Mouse (Mus musculus) lung, postnatal 0 days (tissue): Measurements from ENCODE around the gene Tpra1. TPM values are rescaled to one million over a fixed set of nuclear protein-coding genes. Genes with fewer than 3 reads are reported as not detected.

ENCODE experiments used
- ATAC-seq: fragments of 200-750 bp; cut with Nextera tagmentation; 2 replicates; pipeline ENCODE4 v1.8.0; 2017; ENCODE audit warnings: moderate library complexity
- DNase-seq: peaks from one replicate; pipeline ENCODE4 v3.0.0-alpha.2; 2016; ENCODE audit warnings: low spot score
- H3K27ac ChIP-seq: fragments of 300-500 bp; sonication (generic); 2 replicates; pipeline ENCODE4 v1.5.1; 2014; ENCODE audit warnings: antibody characterized with exemption, mild to moderate bottlenecking, low read length, mixed read lengths
- H3K27me3 ChIP-seq: fragments of 300-500 bp; sonication (generic); replicated peaks from 2 replicates; pipeline ENCODE4 v1.6.1; 2014; ENCODE audit warnings: low read length, mixed read lengths; ENCODE audit not compliant: insufficient read depth
- H3K36me3 ChIP-seq: fragments of 300-500 bp; sonication (generic); 2 replicates; pipeline ENCODE4 v1.6.1; 2014; ENCODE audit warnings: low read length, mixed read lengths; ENCODE audit not compliant: insufficient read depth
- H3K4me1 ChIP-seq: fragments of 300-500 bp; sonication (generic); 2 replicates; pipeline ENCODE4 v1.6.1; 2014; ENCODE audit warnings: antibody characterized with exemption, low read depth, low read length, mixed read lengths; ENCODE audit not compliant: insufficient read depth
- H3K4me2 ChIP-seq: fragments of 300-500 bp; sonication (generic); replicated peaks from 2 replicates; pipeline ENCODE4 v1.6.1; 2014; ENCODE audit warnings: low read depth, mild to moderate bottlenecking, low read length, moderate library complexity, mixed read lengths
- H3K4me3 ChIP-seq: fragments of 300-500 bp; sonication (generic); 2 replicates; pipeline ENCODE4 v1.5.1; 2014; ENCODE audit warnings: low read depth, low read length
- H3K9ac ChIP-seq: fragments of 300-500 bp; sonication (generic); replicated peaks from 2 replicates; pipeline ENCODE4 v1.6.1; 2014; ENCODE audit warnings: low read depth, mild to moderate bottlenecking
- H3K9me3 ChIP-seq: fragments of 300-500 bp; sonication (generic); 2 replicates; pipeline ENCODE4 v1.6.1; 2016; ENCODE audit warnings: low read length, mixed read lengths
- CTCF ChIP-seq: IDR thresholded peaks from 2 replicates; pipeline ENCODE4 v1.5.1; 2016; ENCODE audit warnings: antibody characterized with exemption, mild to moderate bottlenecking
- EP300 ChIP-seq: IDR thresholded peaks from 2 replicates; pipeline ENCODE4 v1.6.1; 2016; ENCODE audit warnings: antibody characterized with exemption, mild to moderate bottlenecking, control low read depth
- WGBS: fragments of 180-500 bp; shearing (Covaris S2); extraction: QIAGEN DNeasy Blood & Tissue Kit; methylation state at CpG from one replicate; pipeline ENCODE4 v1.1.7; 2014; 5-methylcytosine and 5-hydroxymethylcytosine counted together
- polyA plus RNA-seq: library from polyadenylated mRNA; unstranded; fragments of >200 nt; fragmentation: Nextera tagmentation; extraction: Ambion mirVana; gene quantifications from 2 replicates; pipeline ENCODE4 v1.2.1, GENCODE M21; 2015

The Tpra1 gene
- polyA plus RNA-seq = 72.0 and 78.8 TPM in 2 replicates

DNA sequence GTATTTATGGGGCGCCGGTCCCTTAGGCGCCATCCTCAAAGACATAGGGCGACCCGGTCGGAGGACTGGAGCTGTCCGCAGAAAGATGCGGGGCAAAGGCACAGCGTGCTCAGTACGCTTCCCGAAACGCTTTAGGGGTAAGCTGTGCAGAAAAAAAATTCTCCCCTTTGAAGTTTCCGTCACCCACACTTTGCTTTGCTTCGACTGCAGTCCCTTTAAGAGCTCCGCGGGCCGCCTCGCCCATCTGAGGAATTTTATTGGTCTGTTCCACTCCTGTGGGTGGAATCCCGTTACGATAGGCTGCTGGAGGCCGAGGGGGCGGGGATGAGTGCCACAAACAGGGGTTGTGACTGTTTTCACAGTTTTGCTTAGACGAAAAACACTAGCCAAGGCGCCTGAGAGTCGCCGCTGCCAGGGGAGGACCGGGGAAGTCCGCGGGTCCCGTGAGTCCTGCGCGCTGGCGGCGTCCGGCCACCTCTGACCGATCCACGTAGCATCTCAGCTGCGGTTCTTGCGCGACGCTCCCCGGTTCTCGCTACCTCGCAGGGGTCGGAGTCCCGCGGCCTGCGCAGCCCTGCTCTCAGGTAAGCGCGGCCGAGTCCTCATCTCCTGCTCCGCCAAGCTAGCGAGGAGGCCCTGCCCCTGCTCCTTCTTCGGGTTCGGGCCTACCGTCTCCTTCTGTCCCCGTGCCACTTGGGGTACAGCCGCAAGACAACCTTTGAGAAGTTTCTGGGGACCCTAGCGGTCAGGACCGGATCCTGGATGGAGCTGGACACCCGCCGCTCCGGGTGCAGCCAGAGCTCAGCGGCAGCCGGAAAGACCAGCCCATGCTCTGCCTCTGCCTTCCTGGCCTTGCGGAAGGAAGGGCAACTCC lies at the start of gene Tpra1:
Gene Tpra1, plus strand, starts transcription at position 305 of the 874 bp plus-strand sequence.
- TF ChIP-seq EP300 (peak; percentile 28; the same call in 1 of the 2 replicates), CTCF (peak; percentile 52)
- Histone ChIP-seq H3K4me1 (peaks cover 32% of the 10 kb centered on the region), H3K36me3 (no peaks in the 10 kb centered on the region), H3K4me2 (peak within 1 kb of the TSS; percentile 97), H3K9ac (peak within 1 kb of the TSS; percentile 86), H3K4me3 (peak within 1 kb of the TSS; percentile 70), H3K9me3 (no peaks in the 10 kb centered on the region), H3K27ac (peak within 1 kb of the TSS; percentile 92), H3K27me3 (no peaks in the 10 kb centered on the region)
- WGBS = under 1% methylated on average over 66 of the region's 66 CpGs
- peak; percentile 90 for ATAC-seq
- peak; percentile 99 for DNase-seq

DNA sequence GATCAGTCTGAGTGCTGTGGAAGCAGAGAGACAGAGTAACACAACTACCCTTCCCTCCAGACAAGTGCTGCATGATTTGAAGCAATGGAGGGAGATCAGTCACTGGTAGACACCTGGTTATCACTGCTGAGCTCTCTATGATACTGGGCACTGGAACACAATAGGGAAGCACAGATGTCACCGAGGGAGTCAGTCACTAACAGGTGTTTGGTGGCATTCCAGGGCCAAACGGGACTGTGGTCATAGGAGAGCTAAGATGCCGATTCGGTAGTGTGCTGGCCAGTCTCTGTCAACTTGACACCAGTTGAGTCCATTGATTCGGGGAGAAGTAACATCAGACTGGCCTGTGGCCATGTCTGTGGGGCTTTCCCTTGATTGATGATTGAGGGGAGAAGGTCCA lies 47.5 kb upstream of the Tpra1 start:
- no peaks in the 10 kb centered on the region for H3K27me3 ChIP-seq
- no peak overlapping the region for H3K27ac ChIP-seq
- H3K4me3 ChIP-seq = no peak overlapping the region
- no peaks in the 10 kb centered on the region for H3K4me1 ChIP-seq
- no peaks in the 10 kb centered on the region for H3K9me3 ChIP-seq
- no peak overlapping the region for H3K4me2 ChIP-seq
- DNase-seq (no peak), ATAC-seq (no peak)
- TF ChIP-seq CTCF (no peak), EP300 (no peak)
- 77% methylated on average over 5 of the region's 5 CpGs for WGBS
- no peak overlapping the region for H3K9ac ChIP-seq
- H3K36me3 ChIP-seq = no peaks in the 10 kb centered on the region

DNA sequence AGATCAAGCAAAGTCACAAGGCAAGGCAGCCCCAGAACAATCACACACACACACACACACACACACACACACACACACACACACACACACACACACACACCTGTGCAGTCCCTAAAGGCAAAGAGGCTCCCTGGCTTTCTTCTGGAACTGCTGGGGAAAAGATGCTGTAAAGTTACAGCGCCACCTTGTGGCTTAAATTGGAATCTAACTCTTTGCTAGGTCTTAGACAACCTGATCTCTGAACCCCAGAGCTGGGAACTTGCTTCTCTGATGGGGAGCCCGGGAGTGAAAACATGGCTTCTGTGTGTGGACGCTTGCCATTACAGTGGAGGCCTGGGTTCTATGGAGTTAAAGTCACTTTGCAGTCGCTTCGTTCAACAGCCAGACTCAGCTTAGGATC lies 46.4 kb upstream of the Tpra1 start:
- Histone ChIP-seq H3K27me3 (no peaks in the 10 kb centered on the region), H3K9ac (no peak overlapping the region), H3K36me3 (no peaks in the 10 kb centered on the region), H3K4me1 (no peaks in the 10 kb centered on the region), H3K4me2 (no peak overlapping the region), H3K27ac (no peak overlapping the region), H3K4me3 (no peak overlapping the region), H3K9me3 (no peaks in the 10 kb centered on the region)
- TF ChIP-seq CTCF (peak; percentile 86), EP300 (no peak)
- peak; percentile 73 for DNase-seq
- 15% methylated on average over 5 of the region's 5 CpGs for WGBS
- peak; percentile 66 for ATAC-seq

- no peak for DNase-seq
- Histone ChIP-seq H3K27ac (no peak overlapping the region), H3K4me1 (no peaks in the 10 kb centered on the region), H3K9ac (no peak overlapping the region), H3K9me3 (no peaks in the 10 kb centered on the region), H3K4me2 (no peak overlapping the region), H3K36me3 (no peaks in the 10 kb centered on the region), H3K27me3 (no peaks in the 10 kb centered on the region), H3K4me3 (no peak overlapping the region)
- WGBS = 33% methylated on average over 9 of the region's 9 CpGs
- TF ChIP-seq EP300 = no peak
- TF ChIP-seq CTCF = peak; percentile 50
- no peak for ATAC-seq
Measured at GRCm38 (mm10) chr6:88857249-88857648, 44.8 kb upstream of the Tpra1 start.

DNA sequence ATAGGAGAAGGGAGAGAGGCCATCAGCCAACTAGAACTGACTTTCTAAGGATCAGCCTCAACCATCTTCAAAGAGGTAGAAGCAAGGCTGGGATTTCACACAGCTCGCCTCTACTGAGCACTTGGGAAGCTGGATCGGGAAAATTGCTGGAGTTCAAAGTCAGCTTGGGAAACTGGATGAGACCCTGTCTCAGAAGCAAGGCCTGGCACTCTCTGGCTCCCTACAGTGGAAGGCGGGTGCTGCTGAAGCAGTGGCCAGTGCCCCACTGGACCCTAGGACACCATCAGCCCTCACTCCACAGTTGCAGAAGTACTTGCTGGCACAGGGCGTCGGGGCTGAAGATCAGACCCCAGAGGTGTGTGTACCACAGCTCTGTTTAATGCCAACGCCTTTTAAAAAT lies 44.2 kb upstream of the Tpra1 start:
- DNase-seq (no peak), ATAC-seq (no peak)
- TF ChIP-seq CTCF = no peak
- TF ChIP-seq EP300 = no peak
- 80% methylated on average over 6 of the region's 6 CpGs for WGBS
- no peaks in the 10 kb centered on the region for H3K4me1 ChIP-seq
- no peaks in the 10 kb centered on the region for H3K27me3 ChIP-seq
- no peak overlapping the region for H3K4me2 ChIP-seq
- H3K27ac ChIP-seq = no peak overlapping the region
- H3K4me3 ChIP-seq = no peak overlapping the region
- no peak overlapping the region for H3K9ac ChIP-seq
- no peaks in the 10 kb centered on the region for H3K9me3 ChIP-seq
- H3K36me3 ChIP-seq = no peaks in the 10 kb centered on the region

- Histone ChIP-seq H3K9ac (no peak overlapping the region), H3K9me3 (no peaks in the 10 kb centered on the region), H3K4me1 (no peaks in the 10 kb centered on the region), H3K4me3 (no peak overlapping the region), H3K27me3 (no peaks in the 10 kb centered on the region), H3K27ac (no peak overlapping the region), H3K36me3 (no peaks in the 10 kb centered on the region), H3K4me2 (no peak overlapping the region)
- WGBS = 74% methylated on average over 7 of the region's 7 CpGs
- no peak for ATAC-seq
- DNase-seq = no peak
- no peak for TF ChIP-seq EP300
- TF ChIP-seq CTCF = no peak
Measured at GRCm38 (mm10) chr6:88858341-88858740, 43.7 kb upstream of the Tpra1 start.
